Mouse (Mus musculus): ENCODE results near the gene Phlda1.

The Phlda1 gene

DNA sequence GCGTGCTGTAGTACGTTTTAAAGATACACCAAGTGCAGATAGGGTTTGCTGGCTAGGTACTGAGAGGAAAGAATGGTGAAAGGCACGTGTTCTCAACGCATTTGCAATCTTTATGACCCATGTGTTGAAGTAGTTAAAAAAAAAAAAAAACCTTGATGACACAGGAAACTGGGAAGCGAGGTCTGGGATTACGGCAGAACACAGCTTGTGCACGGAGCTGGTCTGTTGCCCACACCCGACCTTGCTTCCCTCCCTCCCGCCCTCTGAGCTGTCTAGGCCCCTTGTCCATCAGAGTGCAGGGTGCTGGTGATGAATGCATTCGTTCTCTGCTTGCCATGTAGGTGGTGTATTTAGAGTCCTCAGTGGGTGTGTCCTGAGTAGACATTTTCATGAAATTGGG is 2.4 kb upstream of the Phlda1 start:
- in situ Hi-C loops (cut with MboI; ENCODE audit: low sequenced_read_pairs) = loop anchor here (25.0 kb wide), 1 partner anchor 434 kb away; no protein-coding TSS in a partner anchor

DNA sequence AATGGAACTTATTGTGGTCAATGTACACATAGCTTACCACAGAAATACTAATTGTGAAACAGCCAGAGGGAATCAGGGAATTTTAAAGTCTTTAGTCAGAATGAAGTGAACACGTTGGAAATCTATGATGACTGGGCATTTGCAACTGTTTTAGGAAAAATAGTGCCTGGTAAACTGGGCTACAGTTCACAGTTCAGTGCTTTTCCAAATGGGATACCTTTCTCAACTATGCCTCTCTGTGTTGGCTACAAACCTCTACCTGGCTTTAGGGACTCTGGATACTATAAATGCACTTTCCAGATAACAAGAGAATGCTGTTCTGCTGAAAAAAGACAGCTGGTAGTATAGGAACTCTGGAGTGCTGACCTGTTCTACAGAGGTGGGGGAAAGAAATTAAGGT is 1.5 kb upstream of the Phlda1 start:
- in situ Hi-C loops (cut with MboI; ENCODE audit: low sequenced_read_pairs) = loop anchor here (25.0 kb wide), 1 partner anchor 433 kb away; no protein-coding TSS in a partner anchor

- in situ Hi-C loops (cut with MboI; ENCODE audit: low sequenced_read_pairs) = loop anchor here (25.0 kb wide), 1 partner anchor 432 kb away; no protein-coding TSS in a partner anchor
Observed at GRCm38 (mm10) chr10:111505406-111505805, 680 bp upstream of the Phlda1 start.

DNA sequence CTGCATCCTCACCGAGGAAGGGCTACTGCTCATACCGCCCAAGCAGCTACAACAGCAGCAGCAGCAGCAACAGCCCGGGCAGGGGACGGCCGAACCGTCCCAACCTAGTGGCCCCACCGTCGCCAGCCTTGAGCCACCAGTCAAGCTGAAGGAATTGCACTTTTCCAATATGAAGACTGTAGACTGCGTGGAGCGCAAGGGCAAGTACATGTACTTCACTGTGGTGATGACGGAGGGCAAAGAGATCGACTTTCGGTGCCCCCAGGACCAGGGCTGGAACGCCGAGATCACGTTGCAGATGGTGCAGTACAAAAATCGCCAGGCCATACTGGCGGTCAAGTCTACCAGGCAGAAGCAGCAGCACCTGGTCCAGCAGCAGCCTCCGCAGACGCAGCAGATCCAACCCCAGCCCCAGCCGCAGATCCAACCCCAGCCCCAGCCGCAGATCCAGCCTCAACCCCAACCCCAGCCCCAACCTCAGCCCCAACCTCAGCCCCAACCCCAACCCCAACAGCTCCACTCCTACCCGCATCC is 907 bp downstream of the Phlda1 start:
- in situ Hi-C loops (cut with MboI; ENCODE audit: low sequenced_read_pairs) = loop anchor here (25.0 kb wide), 1 partner anchor 430 kb away; no protein-coding TSS in a partner anchor

GRCm38 (mm10) chr10:111507460-111508211 is 1.6 kb downstream of the Phlda1 start:
- in situ Hi-C loops (cut with MboI; ENCODE audit: low sequenced_read_pairs) = loop anchor here (25.0 kb wide), 1 partner anchor 430 kb away; no protein-coding TSS in a partner anchor

GRCm38 (mm10) chr10:111508324-111509080 is 2.4 kb downstream of the Phlda1 start:
- in situ Hi-C loops (cut with MboI; ENCODE audit: low sequenced_read_pairs) = loop anchor here (25.0 kb wide), 1 partner anchor 429 kb away; no protein-coding TSS in a partner anchor

DNA sequence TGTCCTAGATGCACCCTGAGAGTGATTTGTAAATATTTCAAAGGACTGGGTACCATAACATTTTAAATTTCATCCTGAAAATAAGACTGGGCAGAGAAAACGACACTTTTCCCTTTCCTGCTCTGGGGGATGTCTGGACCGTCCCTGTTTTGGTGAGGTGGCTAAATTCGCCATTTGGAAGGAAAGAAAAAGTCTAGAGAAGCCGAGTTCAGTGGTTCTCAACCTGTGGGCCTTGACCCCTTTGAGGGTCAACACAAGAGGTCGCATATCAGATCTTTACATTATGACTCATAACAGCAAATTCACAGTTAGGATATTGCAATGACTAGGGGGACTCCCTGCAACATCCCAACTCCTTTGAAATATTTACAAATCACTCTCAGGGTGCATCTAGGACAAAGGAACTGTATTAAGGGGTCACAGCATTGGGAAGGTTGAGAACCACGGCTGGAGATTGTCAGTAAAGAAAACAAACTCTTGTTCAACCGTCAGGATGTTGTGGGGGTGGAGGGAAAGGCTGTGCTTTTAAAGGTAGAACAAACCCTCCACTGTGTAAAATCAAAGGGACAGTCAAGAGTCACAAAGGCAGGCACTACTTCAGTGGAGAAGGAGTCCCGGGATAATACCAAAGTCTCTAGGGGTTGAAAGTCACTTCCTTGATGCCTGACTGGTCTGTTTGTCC is 3.2 kb downstream of the Phlda1 start:
- in situ Hi-C loops (cut with MboI; ENCODE audit: low sequenced_read_pairs) = loop anchor here (25.0 kb wide), 1 partner anchor 428 kb away; no protein-coding TSS in a partner anchor

DNA sequence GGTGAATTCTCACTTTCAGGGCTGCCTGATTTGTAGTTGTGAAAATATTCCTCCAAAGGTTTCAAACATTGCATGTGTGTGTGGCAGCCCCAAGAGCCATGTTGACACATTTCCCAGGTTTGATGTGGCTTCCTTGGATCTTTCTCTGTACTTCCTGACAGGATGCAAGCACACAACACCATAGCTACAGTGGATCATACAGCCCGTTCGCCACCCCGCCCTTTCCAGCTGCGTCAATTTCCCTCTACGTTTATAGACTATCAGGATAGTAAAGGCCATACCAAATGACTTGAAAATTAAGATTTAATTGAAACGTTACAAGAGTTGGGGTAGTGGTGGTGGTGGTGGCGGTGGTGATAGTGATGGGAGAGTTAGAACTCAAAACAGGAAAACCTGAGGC is 3.9 kb downstream of the Phlda1 start:
- in situ Hi-C loops (cut with MboI; ENCODE audit: low sequenced_read_pairs) = loop anchor here (25.0 kb wide), 1 partner anchor 427 kb away; no protein-coding TSS in a partner anchor

- in situ Hi-C loops (cut with MboI; ENCODE audit: low sequenced_read_pairs) = loop anchor here (25.0 kb wide), 1 partner anchor 427 kb away; no protein-coding TSS in a partner anchor
Observed at GRCm38 (mm10) chr10:111510798-111511197, 4.7 kb downstream of the Phlda1 start.

DNA sequence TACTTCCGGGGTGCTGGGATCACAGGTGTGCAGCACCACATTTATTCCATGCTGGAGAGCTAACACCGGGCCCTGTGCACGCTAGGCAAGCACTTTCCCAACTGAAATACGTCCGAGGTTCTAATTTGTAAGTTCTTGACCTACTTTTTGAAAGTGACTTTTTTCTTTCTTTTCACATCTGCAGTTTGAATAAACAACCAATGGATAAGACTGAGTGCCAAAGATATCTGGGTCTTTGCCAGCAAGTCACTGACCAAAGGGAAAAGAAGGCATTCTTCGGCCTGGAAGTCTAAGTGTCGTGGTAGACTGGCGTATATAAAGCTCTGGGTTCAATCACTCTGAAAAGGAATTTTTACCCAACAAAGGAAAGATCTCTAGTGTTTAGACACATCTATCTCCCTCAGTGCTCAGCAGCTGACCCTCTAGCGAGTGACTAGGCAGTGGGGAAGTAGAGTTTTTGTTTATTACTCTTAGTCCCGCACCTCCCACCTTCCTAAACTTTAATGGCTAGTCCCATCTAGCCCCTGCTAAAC is 6.0 kb downstream of the Phlda1 start:
- in situ Hi-C loops (cut with MboI; ENCODE audit: low sequenced_read_pairs) = loop anchor here (25.0 kb wide), 1 partner anchor 425 kb away; no protein-coding TSS in a partner anchor

DNA sequence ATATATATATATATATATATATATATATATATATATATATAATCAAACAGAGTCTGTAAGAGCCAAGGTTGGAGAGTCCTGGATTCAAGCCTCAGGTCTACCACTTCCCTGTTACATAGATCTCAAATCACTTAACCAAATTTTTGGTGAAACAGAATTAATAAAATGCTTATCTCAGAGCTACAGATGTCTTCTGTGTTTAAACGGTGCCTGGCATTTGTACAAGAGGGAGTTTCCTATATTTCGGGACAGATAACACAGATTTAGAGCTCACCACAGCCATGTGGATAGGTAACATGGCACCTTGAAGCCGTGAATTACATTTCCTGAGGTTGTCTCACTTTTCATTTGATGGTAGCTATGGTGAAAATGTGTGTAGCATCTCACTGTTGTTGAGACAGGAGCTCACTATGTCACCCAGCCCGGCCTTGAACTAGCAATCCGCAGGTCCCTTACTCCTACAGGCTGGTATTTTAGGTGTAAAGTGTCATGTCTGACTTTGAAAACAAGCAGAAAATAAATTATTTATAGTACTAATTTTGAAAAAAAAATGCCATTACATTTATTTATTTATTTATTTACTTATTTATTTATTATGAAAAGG is 8.3 kb downstream of the Phlda1 start:
- in situ Hi-C loops (cut with MboI; ENCODE audit: low sequenced_read_pairs) = loop anchor here (25.0 kb wide), 1 partner anchor 423 kb away; no protein-coding TSS in a partner anchor

GRCm38 (mm10) chr10:111515071-111516010 is 9.3 kb downstream of the Phlda1 start:
- in situ Hi-C loops (cut with MboI; ENCODE audit: low sequenced_read_pairs) = loop anchor here (25.0 kb wide), 1 partner anchor 422 kb away; no protein-coding TSS in a partner anchor

DNA sequence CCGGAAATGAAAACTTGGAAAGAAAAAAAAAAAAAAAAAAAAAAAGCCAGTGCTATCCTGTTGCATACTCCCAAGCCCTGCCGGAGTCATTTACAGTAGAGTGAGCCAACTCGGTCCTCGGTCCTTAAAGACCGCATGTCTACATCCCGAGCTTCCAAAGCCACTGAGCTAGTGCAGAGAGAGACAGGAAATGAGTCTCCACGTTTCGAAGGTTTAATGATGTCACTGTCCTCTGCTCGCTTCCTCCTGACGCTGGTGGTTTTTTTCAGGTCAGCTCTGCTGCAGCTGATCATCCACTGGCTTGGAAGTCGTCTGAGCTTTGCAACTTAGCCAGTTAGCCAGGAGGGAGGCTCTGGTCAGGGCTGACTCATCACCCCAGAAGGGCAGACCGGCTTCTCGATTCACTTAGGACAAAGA is 10.1 kb downstream of the Phlda1 start:
- in situ Hi-C loops (cut with MboI; ENCODE audit: low sequenced_read_pairs) = loop anchor here (25.0 kb wide), 1 partner anchor 421 kb away; no protein-coding TSS in a partner anchor

GRCm38 (mm10) chr10:111516804-111517436 is 10.8 kb downstream of the Phlda1 start:
- in situ Hi-C loops (cut with MboI; ENCODE audit: low sequenced_read_pairs) = loop anchor here (25.0 kb wide), 1 partner anchor 420 kb away; no protein-coding TSS in a partner anchor

- in situ Hi-C loops (cut with MboI; ENCODE audit: low sequenced_read_pairs) = loop anchor here (25.0 kb wide), 1 partner anchor 419 kb away; no protein-coding TSS in a partner anchor
Observed at GRCm38 (mm10) chr10:111518350-111518749, 12.3 kb downstream of the Phlda1 start.

DNA sequence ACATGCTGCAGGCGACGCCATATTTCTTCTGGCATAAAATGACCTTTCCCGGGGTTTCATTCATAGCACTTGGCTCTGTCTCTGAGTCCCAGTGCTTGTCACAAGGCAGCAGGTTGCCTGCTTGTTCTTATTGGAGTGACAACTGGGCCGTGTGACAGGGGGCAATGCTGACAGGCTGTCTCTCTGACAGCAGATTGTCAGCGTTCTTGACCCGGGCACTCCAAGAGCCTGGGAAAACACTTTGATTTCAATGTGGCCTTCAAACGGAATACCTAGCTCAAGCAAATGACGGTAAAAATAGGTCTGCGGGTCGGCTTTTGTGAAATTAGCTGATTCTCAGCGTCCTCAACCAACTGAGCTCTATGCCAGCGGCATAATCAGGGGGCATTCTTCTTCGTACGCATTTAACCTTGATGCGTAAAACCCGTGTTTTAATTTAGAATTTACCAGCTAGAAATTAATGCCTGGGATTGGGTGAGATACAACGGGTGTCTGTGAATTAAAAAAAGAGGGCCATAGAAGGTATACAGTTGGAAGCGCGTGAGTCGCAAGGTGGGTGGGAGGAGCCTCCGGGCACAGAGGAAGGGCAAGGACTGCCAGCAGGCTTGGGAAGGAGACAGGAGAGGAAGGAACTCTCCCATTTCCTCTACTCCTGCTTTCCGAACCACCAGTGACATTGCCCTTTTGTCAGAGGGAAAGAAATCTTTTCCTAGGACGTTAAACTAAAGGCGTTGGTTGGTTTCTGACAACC is 13.7 kb downstream of the Phlda1 start:
- in situ Hi-C loops (cut with MboI; ENCODE audit: low sequenced_read_pairs) = loop anchor here (25.0 kb wide), 1 partner anchor 418 kb away; no protein-coding TSS in a partner anchor

DNA sequence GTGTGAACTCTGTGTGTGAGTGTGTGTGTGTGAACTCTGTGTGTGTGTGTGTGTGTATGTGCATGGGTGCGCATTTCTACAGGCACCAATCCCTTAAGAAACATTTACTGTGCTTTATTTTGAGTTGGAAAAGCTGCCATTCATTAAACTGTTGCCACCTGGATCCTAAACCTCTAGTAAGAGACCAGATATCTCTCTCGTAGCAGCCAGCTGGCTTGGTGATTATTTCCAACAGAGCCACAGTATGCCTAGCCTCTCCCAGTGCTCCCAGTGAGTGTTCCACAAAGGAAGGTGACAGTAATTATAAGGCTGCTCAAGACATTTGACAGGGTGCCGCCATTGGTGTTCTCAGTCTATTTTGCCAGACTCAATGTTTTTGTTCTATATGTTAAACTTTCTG is 14.5 kb downstream of the Phlda1 start:
- in situ Hi-C loops (cut with MboI; ENCODE audit: low sequenced_read_pairs) = loop anchor here (25.0 kb wide), 1 partner anchor 417 kb away; no protein-coding TSS in a partner anchor

Measured in CH12F3 (cell line).